Mouse (Mus musculus) limb, embryonic 15.5 days (tissue): ENCODE results near the gene Defb41. TPM values are rescaled to one million over a fixed set of nuclear protein-coding genes. Genes with fewer than 3 reads are reported as not detected.
"Not testable (repeated sequence)": the region's sequence is repeated elsewhere in the genome, so short reads cannot be mapped to it uniquely, and the experiment has no call there.

Source experiments
- ATAC-seq: fragments of 200-750 bp; cut with Nextera tagmentation; 2 replicates; pipeline ENCODE4 v1.8.0; 2017; ENCODE audit warnings: low read depth, moderate TSS enrichment; ENCODE audit not compliant: insufficient number of reproducible peaks, low FRiP score, low TSS enrichment
- H3K27ac ChIP-seq: fragments of 300-500 bp; sonication (generic); 2 replicates; pipeline ENCODE4 v1.5.1; 2015; ENCODE audit warnings: moderate library complexity, mild to moderate bottlenecking, inconsistent platforms
- H3K27me3 ChIP-seq: fragments of 300-500 bp; sonication (generic); 2 replicates; pipeline ENCODE4 v1.6.1; 2015; ENCODE audit warnings: inconsistent platforms
- H3K36me3 ChIP-seq: fragments of 300-500 bp; sonication (generic); 2 replicates; pipeline ENCODE4 v1.6.1; 2015; ENCODE audit warnings: inconsistent platforms
- H3K4me1 ChIP-seq: fragments of 300-500 bp; sonication (generic); 2 replicates; pipeline ENCODE4 v1.6.1; 2015; ENCODE audit warnings: inconsistent platforms
- H3K4me2 ChIP-seq: fragments of 300-500 bp; sonication (generic); 2 replicates; pipeline ENCODE4 v1.6.1; 2015; ENCODE audit warnings: mild to moderate bottlenecking, inconsistent platforms
- H3K4me3 ChIP-seq: fragments of 300-500 bp; sonication (generic); 2 replicates; pipeline ENCODE4 v1.5.1; 2015; ENCODE audit warnings: mild to moderate bottlenecking, inconsistent platforms
- H3K9ac ChIP-seq: fragments of 300-500 bp; sonication (generic); 2 replicates; pipeline ENCODE4 v1.6.1; 2015; ENCODE audit warnings: inconsistent platforms
- H3K9me3 ChIP-seq: fragments of 300-500 bp; sonication (generic); 2 replicates; pipeline ENCODE4 v1.6.1; 2016; ENCODE audit warnings: inconsistent platforms
- WGBS: fragments of 180-500 bp; shearing (Covaris S2); methylation state at CpG from one replicate; pipeline ENCODE4 v1.1.7; 2015; 5-methylcytosine and 5-hydroxymethylcytosine counted together
- polyA plus RNA-seq: library from polyadenylated mRNA; unstranded; fragments of >200 nt; fragmentation: Nextera tagmentation; extraction: Ambion mirVana; gene quantifications from 2 replicates; pipeline ENCODE4 v1.2.1, GENCODE M21; 2015

Gene Defb41
- polyA plus RNA-seq = not detected in 2 replicates

DNA sequence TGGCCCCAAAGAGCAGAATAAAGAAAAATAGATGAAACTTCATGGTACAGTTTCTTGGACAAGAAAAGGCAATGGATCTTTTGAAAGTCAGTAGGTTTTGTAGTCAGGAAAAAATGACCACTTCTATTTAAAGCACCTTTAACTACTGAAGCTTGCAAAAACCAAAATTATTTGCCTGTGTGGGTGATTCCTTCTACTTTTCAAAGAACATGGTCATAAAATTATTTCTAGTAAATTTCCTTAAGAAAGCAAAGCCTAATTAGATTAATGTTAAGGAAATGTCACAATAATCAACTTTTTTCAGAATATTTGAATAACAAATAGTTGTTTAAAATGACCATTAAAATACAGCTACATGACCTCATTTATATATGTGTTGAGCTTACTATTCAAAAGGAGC, at the start of gene Defb41:
Gene Defb41, minus strand, starts transcription at position 101 of the 400 bp plus-strand sequence.
- Histone ChIP-seq H3K9me3 (no peaks in the 10 kb centered on the region), H3K36me3 (no peaks in the 10 kb centered on the region), H3K9ac (no peak within 1 kb of the TSS), H3K27ac (no peak within 1 kb of the TSS), H3K27me3 (no peaks in the 10 kb centered on the region), H3K4me3 (no peak within 1 kb of the TSS), H3K4me1 (no peaks in the 10 kb centered on the region), H3K4me2 (no peak within 1 kb of the TSS)
- ATAC-seq = no peak

DNA sequence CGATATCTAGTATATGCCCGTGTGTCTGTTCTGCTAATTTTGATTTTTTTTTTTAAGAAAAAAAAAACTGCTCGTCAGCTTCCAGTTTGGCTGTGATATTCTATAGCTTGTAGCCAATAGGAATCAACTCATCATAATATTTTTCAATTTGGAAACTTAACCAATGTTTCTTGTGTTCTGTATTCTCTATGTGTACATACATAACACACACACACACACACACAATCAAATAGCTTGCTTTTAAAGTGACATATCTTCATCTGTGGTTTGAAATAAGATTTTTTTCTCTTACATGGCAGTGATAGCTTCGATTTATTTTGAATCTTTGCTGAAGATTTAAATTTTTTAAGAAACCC, 43.5 kb upstream of the Defb41 start:
- Histone ChIP-seq H3K27ac (no peak overlapping the region), H3K36me3 (no peaks in the 10 kb centered on the region), H3K9me3 (no peaks in the 10 kb centered on the region), H3K4me3 (no peak overlapping the region), H3K27me3 (no peaks in the 10 kb centered on the region), H3K4me1 (no peaks in the 10 kb centered on the region), H3K4me2 (no peak overlapping the region), H3K9ac (no peak overlapping the region)
- no peak for ATAC-seq
- 85% methylated on average over 4 of the region's 4 CpGs for WGBS

DNA sequence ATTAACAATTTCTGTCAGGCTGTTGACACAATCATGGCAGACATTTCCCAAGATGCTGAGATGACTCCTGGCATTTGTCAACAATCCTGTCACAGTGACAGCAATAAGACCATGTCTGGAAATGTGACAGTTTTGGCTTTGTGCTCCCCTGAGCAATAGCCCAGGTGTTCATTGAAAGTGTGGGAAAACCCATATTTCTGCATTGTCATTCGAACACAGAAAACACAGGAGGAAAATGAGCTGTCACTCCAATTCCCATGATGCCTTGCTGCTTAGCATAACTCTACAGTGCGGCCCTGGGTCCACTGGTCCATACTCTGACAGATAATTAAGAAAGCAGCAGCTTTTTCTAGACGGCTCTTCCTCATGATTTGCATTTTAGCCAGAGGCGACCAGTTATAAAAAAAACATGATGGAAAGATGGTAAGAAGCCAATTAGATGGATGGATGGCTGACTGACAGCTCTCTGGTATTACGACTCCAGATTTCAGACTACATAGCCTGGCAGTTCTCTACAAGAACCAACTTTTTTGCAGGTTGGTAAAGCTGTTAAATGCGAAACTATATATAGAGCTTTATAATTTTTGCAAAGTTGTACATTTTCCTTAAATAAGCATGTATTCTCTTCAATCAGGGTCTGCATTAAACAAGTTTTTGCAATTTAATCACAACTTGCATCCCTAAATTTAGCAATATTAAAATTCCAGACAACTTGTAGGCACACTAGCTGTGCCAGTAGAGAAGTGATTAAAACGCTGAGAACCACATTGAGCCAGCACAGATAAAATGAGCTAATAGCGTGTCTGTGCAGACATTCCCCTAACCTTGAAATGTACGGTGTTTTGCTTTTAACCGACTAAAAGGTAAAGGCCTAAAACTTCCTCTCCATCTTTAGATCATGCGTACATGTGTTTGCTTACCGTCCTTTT, 42.9 kb upstream of the Defb41 start:
- no peaks in the 10 kb centered on the region for H3K9me3 ChIP-seq
- WGBS = 75% methylated on average over 12 of the region's 12 CpGs
- ATAC-seq = no peak

GRCm38 (mm10) chr1:18292515-18292914, 27.6 kb upstream of the Defb41 start:
- 53% methylated on average over 4 of the region's 4 CpGs for WGBS
- Histone ChIP-seq H3K27ac (no peak overlapping the region), H3K4me2 (no peak overlapping the region), H3K4me1 (no peaks in the 10 kb centered on the region), H3K36me3 (no peaks in the 10 kb centered on the region), H3K4me3 (no peak overlapping the region), H3K9ac (no peak overlapping the region), H3K27me3 (no peaks in the 10 kb centered on the region), H3K9me3 (no peaks in the 10 kb centered on the region)
- ATAC-seq = no peak

More for the DNA sequence above, 42.9 kb upstream of the Defb41 start:
- H3K27ac ChIP-seq = no peak overlapping the region
- no peak overlapping the region for H3K4me2 ChIP-seq
- H3K36me3 ChIP-seq = no peaks in the 10 kb centered on the region
- H3K27me3 ChIP-seq = no peaks in the 10 kb centered on the region
- H3K4me1 ChIP-seq = no peaks in the 10 kb centered on the region
- no peak overlapping the region for H3K4me3 ChIP-seq
- no peak overlapping the region for H3K9ac ChIP-seq

- WGBS = 35% methylated on average over 3 of the region's 3 CpGs
- Histone ChIP-seq H3K27me3 (no peaks in the 10 kb centered on the region), H3K4me1 (no peaks in the 10 kb centered on the region), H3K27ac (no peak overlapping the region), H3K4me2 (no peak overlapping the region), H3K9ac (no peak overlapping the region), H3K9me3 (no peaks in the 10 kb centered on the region), H3K4me3 (no peak overlapping the region), H3K36me3 (no peaks in the 10 kb centered on the region)
- no peak for ATAC-seq
Observed at GRCm38 (mm10) chr1:18288860-18289259, 23.9 kb upstream of the Defb41 start.

DNA sequence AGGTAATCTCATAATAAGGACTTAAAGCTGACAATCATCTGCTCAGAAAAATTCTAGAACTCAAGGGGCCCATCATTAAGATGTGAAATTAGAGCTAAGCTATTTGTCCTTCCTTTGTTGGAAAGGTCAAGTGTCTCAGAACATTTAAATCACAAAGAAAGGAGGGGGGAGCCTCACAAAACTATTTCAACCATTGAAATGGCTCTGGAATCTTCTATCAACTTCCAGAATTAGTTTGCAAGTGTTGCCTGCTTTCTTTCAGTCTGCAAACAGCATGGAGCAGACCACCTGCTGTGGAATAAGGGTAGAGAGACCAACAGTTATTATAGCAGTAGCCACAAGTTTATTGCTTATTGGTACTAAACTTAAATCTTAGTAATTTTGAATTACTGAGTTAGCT, 22.4 kb upstream of the Defb41 start:
- ATAC-seq = no peak
- Histone ChIP-seq H3K36me3 (no peaks in the 10 kb centered on the region), H3K4me3 (no peak overlapping the region)

GRCm38 (mm10) chr1:18271095-18271494, 6.2 kb upstream of the Defb41 start:
- Histone ChIP-seq H3K9me3 (no peaks in the 10 kb centered on the region), H3K27me3 (no peaks in the 10 kb centered on the region), H3K4me1 (no peaks in the 10 kb centered on the region), H3K9ac (no peak overlapping the region), H3K36me3 (no peaks in the 10 kb centered on the region), H3K4me3 (no peak overlapping the region), H3K27ac (no peak overlapping the region), H3K4me2 (no peak overlapping the region)
- ATAC-seq = no peak
- WGBS = 81% methylated on average over 4 of the region's 4 CpGs

More for the DNA sequence above, 22.4 kb upstream of the Defb41 start:
- H3K27me3 ChIP-seq = no peaks in the 10 kb centered on the region
- no peak overlapping the region for H3K27ac ChIP-seq
- no peak overlapping the region for H3K4me2 ChIP-seq
- H3K9me3 ChIP-seq = no peaks in the 10 kb centered on the region
- no peak overlapping the region for H3K9ac ChIP-seq
- no peaks in the 10 kb centered on the region for H3K4me1 ChIP-seq

DNA sequence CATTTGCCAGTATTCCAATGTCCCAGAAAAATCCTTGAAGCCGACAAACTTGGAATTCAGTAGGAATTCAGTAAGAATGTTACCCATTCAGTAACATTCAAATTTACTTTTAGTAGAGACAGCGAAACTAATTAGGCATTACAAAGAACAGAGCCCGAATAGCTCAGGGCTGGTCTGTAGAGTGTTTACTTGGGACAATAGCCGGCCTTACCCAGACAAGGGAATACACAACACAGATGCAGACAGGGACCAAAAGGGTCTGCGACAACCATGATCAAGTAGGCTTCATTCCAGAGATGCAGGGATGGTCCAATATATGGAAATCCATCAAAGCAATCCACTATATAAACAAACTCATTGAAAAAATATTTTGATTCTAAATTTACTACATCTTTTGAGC, 3.9 kb upstream of the Defb41 start:
- no peaks in the 10 kb centered on the region for H3K4me1 ChIP-seq
- no peaks in the 10 kb centered on the region for H3K36me3 ChIP-seq
- H3K4me2 ChIP-seq = no peak overlapping the region
- no peak for ATAC-seq
- no peaks in the 10 kb centered on the region for H3K9me3 ChIP-seq
- no peak overlapping the region for H3K27ac ChIP-seq
- 85% methylated on average over 5 of the region's 5 CpGs for WGBS
- H3K4me3 ChIP-seq = no peak overlapping the region
- H3K9ac ChIP-seq = no peak overlapping the region
- H3K27me3 ChIP-seq = no peaks in the 10 kb centered on the region

DNA sequence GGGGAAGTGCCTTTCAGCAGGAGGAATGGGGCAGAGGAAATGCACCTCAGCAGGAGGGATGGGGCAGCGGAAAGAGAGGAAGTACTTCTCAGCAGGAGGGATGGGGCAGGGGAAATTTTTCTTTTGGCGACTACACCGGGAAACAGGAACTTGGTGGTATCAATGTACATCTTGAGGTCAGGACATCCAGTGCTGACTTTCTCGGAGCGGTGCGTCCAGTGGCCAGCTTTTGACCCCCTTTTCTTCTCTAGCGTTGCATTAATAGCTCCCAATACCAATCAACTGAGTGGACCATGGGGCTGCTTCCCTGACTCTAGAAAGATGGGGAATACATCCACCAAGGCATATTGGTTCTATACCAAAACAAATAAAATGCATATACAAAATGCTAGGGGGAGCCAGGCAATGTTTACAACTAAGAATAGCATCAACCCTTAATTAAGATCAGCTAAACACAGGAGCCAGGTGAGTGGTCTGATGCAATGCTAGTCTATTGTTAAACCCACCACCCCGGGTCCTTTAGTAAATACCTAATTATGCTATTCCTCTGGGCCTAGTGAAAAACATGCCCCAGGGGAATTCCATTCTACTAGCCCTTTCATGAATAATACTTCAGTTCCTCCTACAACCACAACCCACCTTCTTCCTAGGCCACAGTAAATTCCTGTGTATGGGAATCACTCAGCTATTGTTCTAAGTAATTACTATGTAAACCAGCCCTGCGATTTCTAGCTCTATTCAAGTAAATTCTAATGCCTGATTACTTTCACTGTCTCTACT, 18.9 kb downstream of the Defb41 start:
- not testable (repeated sequence) for H3K4me3 ChIP-seq, ATAC-seq, H3K36me3 ChIP-seq, H3K9ac ChIP-seq, H3K4me2 ChIP-seq, H3K4me1 ChIP-seq, H3K9me3 ChIP-seq, H3K27me3 ChIP-seq, H3K27ac ChIP-seq
- WGBS = 81% methylated on average over 9 of the region's 9 CpGs

- no peaks in the 10 kb centered on the region for H3K9me3 ChIP-seq
- H3K9ac ChIP-seq = no peak within 1 kb of the TSS
- H3K27ac ChIP-seq = no peak within 1 kb of the TSS
- no peaks in the 10 kb centered on the region for H3K4me1 ChIP-seq
- no peaks in the 10 kb centered on the region for H3K27me3 ChIP-seq
- H3K4me3 ChIP-seq = no peak within 1 kb of the TSS
- no peaks in the 10 kb centered on the region for H3K36me3 ChIP-seq
- H3K4me2 ChIP-seq = no peak within 1 kb of the TSS
- ATAC-seq = no peak
- 71% methylated on average over 1 of the region's 1 CpGs for WGBS
Observed at GRCm38 (mm10) chr1:18237343-18237742, 27.6 kb downstream of the Defb41 start, which contains the start of gene Defb18. Gene Defb18, minus strand, starts transcription at chr1:18237443.

- Histone ChIP-seq H3K9ac (no peak overlapping the region), H3K36me3 (no peaks in the 10 kb centered on the region), H3K4me2 (no peak overlapping the region), H3K9me3 (no peaks in the 10 kb centered on the region), H3K4me1 (no peaks in the 10 kb centered on the region), H3K4me3 (no peak overlapping the region), H3K27ac (no peak overlapping the region), H3K27me3 (no peaks in the 10 kb centered on the region)
- 10% methylated on average over 3 of the region's 3 CpGs for WGBS
- ATAC-seq = no peak
Observed at GRCm38 (mm10) chr1:18223385-18223945, 41.5 kb downstream of the Defb41 start.
